Mouse (Mus musculus) heart, adult 9 months (tissue): ENCODE results near the gene Abcg4.

Experiments used
- DNase-seq, 2 experiments: peaks; one replicate each; pipeline ENCODE4 v3.0.0; 2022; ENCODE audit warnings: low spot score in 2 of 2

Gene Abcg4

GRCm38 (mm10) chr9:44240399-44240798 lies 48.0 kb downstream of the Abcg4 start, which contains the start of gene Ccdc153:
TSS of gene Ccdc153 (plus strand) at chr9:44240676.
- DNase-seq: no peak

GRCm38 (mm10) chr9:44239447-44239846 lies 49.0 kb downstream of the Abcg4 start:
- DNase-seq: peak in 1 of 2 experiments; percentile 31

GRCm38 (mm10) chr9:44238501-44239190 lies 49.8 kb downstream of the Abcg4 start:
- no peak for DNase-seq

DNA sequence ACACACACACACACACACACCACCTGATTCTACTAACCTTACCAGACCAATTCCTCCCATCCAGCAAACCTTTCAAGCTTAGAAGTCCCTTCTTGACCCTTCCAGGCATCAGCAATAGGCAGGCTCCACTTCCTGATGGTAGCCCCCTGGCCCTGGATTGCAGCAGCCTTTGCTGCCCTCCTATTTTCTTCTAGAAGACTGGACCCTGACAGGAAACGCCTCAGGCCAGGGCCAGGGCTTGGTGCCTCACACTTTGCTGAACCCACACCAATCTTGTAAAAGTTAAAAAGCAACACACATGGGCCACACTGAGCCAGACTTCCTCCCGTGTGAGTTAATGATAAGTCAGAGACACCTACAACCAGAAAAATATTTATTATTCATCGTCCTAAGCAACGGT lies 51.3 kb downstream of the Abcg4 start:
- no peak for DNase-seq

GRCm38 (mm10) chr9:44236601-44237000 lies 51.8 kb downstream of the Abcg4 start:
- no peak for DNase-seq

- DNase-seq: peak; percentile 54 to 65
Measured at GRCm38 (mm10) chr9:44234479-44235427, 53.7 kb downstream of the Abcg4 start.

GRCm38 (mm10) chr9:44233802-44234478 lies 54.5 kb downstream of the Abcg4 start, which contains the start of gene Cbl:
TSS of gene Cbl (minus strand) at chr9:44234049.
- peak; percentile 99 for DNase-seq

DNA sequence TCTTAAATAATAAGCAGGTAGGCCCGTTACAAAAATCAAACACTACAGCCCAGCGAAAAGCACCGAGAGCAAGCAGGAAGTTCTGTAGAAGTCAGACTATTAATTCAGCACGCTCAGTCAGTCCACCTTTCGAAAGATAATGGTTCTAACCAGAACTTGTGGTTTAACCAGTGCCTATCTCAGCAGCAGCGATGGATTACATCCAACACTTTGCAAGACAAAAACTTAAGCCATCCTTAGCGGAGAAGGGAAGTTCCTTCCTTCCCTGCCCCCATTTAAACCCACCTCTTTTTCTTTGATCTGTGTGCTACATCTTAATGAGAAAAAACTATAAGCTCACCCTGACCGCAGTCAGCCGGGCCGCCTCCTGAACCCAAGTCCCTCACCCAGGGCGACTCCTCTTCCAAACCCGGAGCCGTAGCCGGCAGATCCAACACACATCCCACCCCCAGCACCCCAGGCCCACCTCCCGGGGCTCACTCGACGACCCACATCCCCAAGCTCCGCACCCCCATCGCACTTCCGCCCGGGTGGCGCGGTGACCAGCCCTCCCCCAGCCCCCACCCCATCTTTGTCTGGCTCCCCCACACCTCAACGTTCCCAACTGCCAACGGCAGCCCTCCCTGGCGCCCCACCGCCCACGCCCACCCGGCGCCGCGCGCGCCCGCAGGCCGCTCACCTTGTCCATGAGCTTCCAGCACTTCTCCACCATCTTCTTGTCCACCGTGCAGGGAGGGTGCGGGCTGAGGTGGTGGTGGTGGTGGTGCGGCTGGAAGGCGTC lies 55.2 kb downstream of the Abcg4 start:
- peak in 1 of 2 experiments; percentile 16 for DNase-seq

- no peak for DNase-seq
Measured at GRCm38 (mm10) chr9:44231609-44232008, 56.8 kb downstream of the Abcg4 start.

DNA sequence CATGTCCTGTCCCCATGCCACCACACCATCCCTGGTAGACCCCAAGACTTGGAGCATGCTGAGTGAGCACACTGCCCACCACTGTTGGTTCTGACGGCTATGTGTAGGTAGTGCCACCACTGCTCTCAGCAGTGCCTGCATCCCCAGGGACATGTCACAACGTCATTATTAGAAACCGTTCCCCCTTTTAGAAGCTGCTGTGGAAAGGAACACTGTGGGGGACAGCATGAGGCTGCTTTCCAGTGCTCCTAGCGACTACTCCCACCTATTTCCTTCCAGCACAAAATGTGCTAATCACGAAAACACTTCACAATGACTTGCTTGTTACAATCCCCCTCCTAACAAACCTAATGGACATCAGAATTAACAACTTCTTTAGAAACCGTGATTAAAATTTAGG lies 62.4 kb downstream of the Abcg4 start:
- DNase-seq: no peak
